In the genomic region with DNA sequence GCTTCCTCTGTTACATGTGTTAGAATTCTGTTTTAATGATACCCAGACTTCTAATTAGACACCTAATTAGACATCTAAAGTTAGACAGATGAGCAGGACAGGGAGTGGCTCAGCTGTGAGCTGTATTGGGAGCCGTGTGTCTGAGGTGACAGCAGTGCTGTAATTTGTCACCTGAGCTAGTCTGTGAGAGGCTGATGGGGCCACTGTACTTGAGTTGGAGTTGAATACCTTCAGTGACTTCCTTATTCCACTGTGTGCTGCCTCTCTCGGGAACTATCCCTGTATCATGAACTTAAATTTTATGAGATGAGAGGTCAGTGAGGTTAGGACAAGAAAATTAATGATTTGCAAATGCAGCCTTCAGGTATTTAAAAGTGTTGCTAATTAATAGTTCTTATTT, we compare ENCODE assay signal across 17 mouse cellular contexts.
"Had no signal": no experiment of that assay in that cellular context is flagged by ENCODE, and none has a peak within 500 bp of the region (broad histone marks: within the 10 kb centered on the region; RNA-seq: fewer than 3 reads in every experiment).

No protein-coding gene starts in this region.

- H3K27me3 ChIP-seq: lung, embryonic 15.5 days; megakaryocyte, embryonic 14.5 days; midbrain, embryonic 13.5 days; midbrain, embryonic 15.5 days; neural tube, embryonic 12.5 days; stomach, embryonic 15.5 days had no signal

- ATAC-seq: lung, postnatal 0 days; midbrain, embryonic 13.5 days; midbrain, embryonic 15.5 days had no signal

- H3K9me3 ChIP-seq: lung, embryonic 15.5 days; megakaryocyte, embryonic 14.5 days; midbrain, embryonic 13.5 days; midbrain, embryonic 15.5 days; neural tube, embryonic 12.5 days; stomach, embryonic 15.5 days had no signal

- H3K9ac ChIP-seq: lung, embryonic 15.5 days; midbrain, embryonic 13.5 days; midbrain, embryonic 15.5 days; neural tube, embryonic 12.5 days; stomach, embryonic 15.5 days had no signal

- DNase-seq: lung, adult 2 months; lung, postnatal 14 days; lung, postnatal 36 days; right cerebral cortex, postnatal 14 days; thymus, adult 2 months; thymus, postnatal 25 days; thymus, postnatal 4 days had no signal

- H3K27ac ChIP-seq: lung, embryonic 15.5 days; macrophage; midbrain, embryonic 13.5 days; midbrain, embryonic 15.5 days; neural tube, embryonic 12.5 days; stomach, embryonic 15.5 days; stomach, postnatal 0 days had no signal

- H3K4me1 ChIP-seq: lung, embryonic 15.5 days; midbrain, embryonic 13.5 days; midbrain, embryonic 15.5 days; neural tube, embryonic 12.5 days; stomach, embryonic 15.5 days had no signal

- H3K4me2 ChIP-seq: lung, embryonic 15.5 days; midbrain, embryonic 11.5 days; midbrain, embryonic 13.5 days; midbrain, embryonic 15.5 days; neural tube, embryonic 12.5 days; stomach, embryonic 15.5 days had no signal

- H3K4me3 ChIP-seq: lung, embryonic 15.5 days; megakaryocyte, embryonic 14.5 days; midbrain, embryonic 13.5 days; midbrain, embryonic 15.5 days; neural tube, embryonic 12.5 days; stomach, embryonic 15.5 days had no signal
